Mouse (Mus musculus): ENCODE data around the gene Rgl1.

- TF ChIP-seq CTCF (conservative IDR thresholded peaks at IDR 0.05; ENCODE audit: low read length) (no peak), NANOG (IDR thresholded peaks at IDR 0.05; ENCODE audit: borderline replicate concordance, low read length) (no peak)
Observed at GRCm38 (mm10) chr1:152798125-152798524, 32.0 kb upstream of the Rgl1 start.
